Mouse (Mus musculus): Measurements from ENCODE around the gene Rgs12. TPM values are rescaled to one million over a fixed set of nuclear protein-coding genes. Genes with fewer than 3 reads are reported as not detected.
A peak's percentile ranks its signal among the peaks of the same experiment; 100 is the strongest.

Rgs12 gene
- polyA plus RNA-seq, 1 experiment from 2014 or later = 13.9 TPM

DNA sequence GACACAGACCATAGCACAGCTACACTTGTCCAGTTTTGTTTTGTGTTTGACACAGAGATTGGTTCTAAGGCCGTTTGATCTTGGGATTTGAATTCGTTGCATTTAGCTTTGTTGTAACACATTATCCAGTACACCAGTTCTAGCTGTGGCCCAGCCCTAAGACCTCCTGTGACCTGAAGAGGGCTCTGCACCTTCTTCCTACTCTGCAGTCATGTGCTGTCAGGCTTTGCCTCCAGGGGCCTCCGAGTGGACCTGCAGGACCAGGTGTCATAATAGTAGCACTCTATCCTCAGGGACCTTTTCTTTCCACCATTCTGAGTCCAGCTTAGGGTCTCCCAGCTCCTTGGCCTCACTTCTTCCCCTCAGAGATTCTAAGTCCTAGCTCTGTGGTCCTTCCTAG lies 23.2 kb downstream of the Rgs12 start:
- WGBS = 81% methylated on average over 3 of the region's 3 CpGs
- ATAC-seq = no peak
- no peak overlapping the region for H3K4me2 ChIP-seq (ENCODE audit: low read depth, low read length)
- H3K9ac ChIP-seq (ENCODE audit: low read depth, low read length) = no peak overlapping the region
- no peak overlapping the region for H3K27ac ChIP-seq (ENCODE audit: low read length)
- H3K36me3 ChIP-seq (ENCODE audit: control insufficient read depth, insufficient read depth, low read length) = no peaks in the 10 kb centered on the region
- H3K4me3 ChIP-seq (ENCODE audit: low read length) = no peak overlapping the region
- no peaks in the 10 kb centered on the region for H3K9me3 ChIP-seq (ENCODE audit: control insufficient read depth, low read length)
- no peaks in the 10 kb centered on the region for H3K27me3 ChIP-seq (replicated peaks; ENCODE audit: control insufficient read depth, insufficient read depth, low read length)
- no peaks in the 10 kb centered on the region for H3K4me1 ChIP-seq (ENCODE audit: control insufficient read depth, insufficient read depth, low read length)

DNA sequence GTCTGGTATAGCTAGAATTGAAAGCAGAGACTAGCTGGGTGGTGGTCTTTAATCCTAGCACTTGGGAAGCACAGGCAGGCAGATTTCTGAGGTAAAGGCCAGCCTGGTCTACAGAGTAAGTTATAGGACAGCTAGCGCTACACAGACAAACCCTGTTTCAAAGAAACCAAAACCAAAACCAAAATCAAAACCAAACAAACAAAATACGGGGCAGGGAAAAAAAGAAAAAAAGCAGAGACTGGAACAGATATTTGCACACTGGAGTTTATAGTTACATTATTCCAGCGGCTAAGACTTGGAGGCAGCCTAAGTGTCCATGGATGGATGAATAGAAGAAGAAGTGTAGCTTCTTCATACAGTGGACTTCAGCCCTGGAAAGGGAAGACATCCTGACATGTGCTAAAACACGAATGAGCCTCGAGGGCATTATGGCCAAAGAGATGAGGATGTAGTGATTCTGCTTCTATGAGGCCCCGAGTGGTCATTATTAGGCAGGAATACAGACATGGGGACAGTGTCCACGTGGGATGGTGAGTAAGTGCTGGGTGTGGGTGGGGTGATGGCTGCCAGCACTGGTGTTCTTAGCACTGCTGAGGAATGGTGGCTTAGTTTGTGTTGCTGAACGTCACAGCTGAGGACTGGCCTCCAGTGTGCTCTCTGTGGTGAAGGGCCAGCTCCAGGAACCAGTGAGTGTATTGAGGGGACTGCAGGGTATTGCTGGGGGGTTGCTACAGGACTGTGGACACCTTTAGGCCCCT lies 24.5 kb downstream of the Rgs12 start:
- ATAC-seq = no peak
- no peaks in the 10 kb centered on the region for H3K36me3 ChIP-seq (ENCODE audit: control insufficient read depth, insufficient read depth, low read length)
- no peak overlapping the region for H3K27ac ChIP-seq (ENCODE audit: low read length)
- H3K9ac ChIP-seq (ENCODE audit: low read depth, low read length) = no peak overlapping the region
- WGBS = 83% methylated on average over 8 of the region's 8 CpGs
- H3K4me3 ChIP-seq (ENCODE audit: low read length) = no peak overlapping the region
- no peaks in the 10 kb centered on the region for H3K27me3 ChIP-seq (replicated peaks; ENCODE audit: control insufficient read depth, insufficient read depth, low read length)
- H3K4me1 ChIP-seq (ENCODE audit: control insufficient read depth, insufficient read depth, low read length) = no peaks in the 10 kb centered on the region
- H3K4me2 ChIP-seq (ENCODE audit: low read depth, low read length) = no peak overlapping the region
- H3K9me3 ChIP-seq (ENCODE audit: control insufficient read depth, low read length) = no peaks in the 10 kb centered on the region

DNA sequence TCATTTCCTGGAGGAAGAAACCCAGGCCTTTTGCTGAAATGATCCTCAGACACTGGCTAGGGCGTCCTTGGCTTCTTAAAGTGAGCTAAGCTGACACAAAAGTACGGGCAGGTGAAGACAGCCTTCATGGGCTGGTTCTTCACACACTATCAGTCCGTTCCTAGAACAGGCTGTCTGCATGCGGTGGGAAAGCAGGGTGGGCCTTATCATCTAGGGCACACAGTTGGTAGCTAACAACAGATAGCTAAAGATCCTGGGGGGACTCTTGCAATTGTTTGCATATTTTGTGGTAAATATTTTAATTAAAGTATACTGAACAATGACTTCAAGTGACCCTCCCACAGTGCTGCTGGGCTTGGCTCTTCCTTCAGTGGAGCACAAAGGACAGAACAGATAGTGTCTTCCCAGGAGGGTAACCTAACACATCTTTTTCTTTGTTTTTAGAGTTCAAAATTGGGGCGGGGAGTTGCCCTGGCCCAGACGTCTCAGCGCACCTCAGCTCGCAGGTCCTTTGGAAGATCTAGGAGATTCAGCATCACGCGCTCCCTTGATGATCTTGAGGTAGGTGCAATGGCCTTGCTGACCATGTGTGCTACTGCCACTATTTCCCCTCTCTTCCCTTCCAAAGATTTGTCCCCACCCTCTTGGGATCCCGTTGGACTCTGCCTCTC lies 25.7 kb downstream of the Rgs12 start:
- Histone ChIP-seq H3K4me1 (ENCODE audit: control insufficient read depth, insufficient read depth, low read length) (no peaks in the 10 kb centered on the region), H3K9me3 (ENCODE audit: control insufficient read depth, low read length) (no peaks in the 10 kb centered on the region), H3K9ac (ENCODE audit: low read depth, low read length) (no peak overlapping the region), H3K27me3 (replicated peaks; ENCODE audit: control insufficient read depth, insufficient read depth, low read length) (0 out of 2 replicates have a peak, but pooled peaks cover 5% of the 10 kb centered on the region), H3K4me3 (ENCODE audit: low read length) (no peak overlapping the region), H3K4me2 (ENCODE audit: low read depth, low read length) (no peak overlapping the region), H3K27ac (ENCODE audit: low read length) (no peak overlapping the region), H3K36me3 (ENCODE audit: control insufficient read depth, insufficient read depth, low read length) (no peaks in the 10 kb centered on the region)
- 90% methylated on average over 11 of the region's 11 CpGs for WGBS
- no peak for ATAC-seq

DNA sequence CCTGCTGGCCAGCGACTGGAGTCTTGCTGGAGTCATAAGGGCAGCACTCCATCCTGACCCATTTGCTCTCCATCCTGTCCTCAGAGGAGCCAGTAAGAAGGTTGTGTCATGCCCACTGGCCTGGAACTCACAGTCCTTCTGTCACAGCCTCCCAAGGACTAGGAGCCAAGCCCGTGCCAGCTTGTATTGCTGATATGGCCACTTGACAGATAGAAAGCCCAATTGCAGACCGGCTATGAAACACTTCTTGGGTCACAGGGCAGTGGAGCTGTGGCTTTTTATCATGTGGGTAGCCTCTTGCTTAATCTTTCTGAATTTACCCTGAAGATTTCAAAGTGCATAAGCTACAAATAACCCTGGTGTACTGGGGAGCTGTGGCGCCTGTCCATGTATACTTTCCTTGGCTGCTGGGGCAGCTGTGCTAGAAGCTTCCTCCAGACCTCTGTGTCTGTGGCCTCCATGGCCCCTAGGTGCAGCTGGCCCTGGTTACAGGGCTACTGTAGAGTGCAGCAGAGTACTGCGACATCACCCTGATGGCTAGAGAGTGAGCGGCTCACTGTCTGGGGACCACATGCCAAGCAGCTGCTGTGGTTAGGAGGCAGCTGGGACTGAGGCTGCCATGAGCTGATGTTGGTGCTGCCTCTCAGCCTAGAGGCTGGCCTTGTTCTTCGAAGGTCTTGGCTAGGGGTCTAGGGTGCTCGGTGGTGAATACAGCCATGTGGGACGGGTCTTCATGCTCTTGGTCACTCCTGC lies 27.5 kb downstream of the Rgs12 start:
- H3K36me3 ChIP-seq (ENCODE audit: control insufficient read depth, insufficient read depth, low read length) = no peaks in the 10 kb centered on the region
- H3K4me1 ChIP-seq (ENCODE audit: control insufficient read depth, insufficient read depth, low read length) = no peaks in the 10 kb centered on the region
- no peak for ATAC-seq
- no peak overlapping the region for H3K4me2 ChIP-seq (ENCODE audit: low read depth, low read length)
- no peaks in the 10 kb centered on the region for H3K9me3 ChIP-seq (ENCODE audit: control insufficient read depth, low read length)
- H3K27me3 ChIP-seq (replicated peaks; ENCODE audit: control insufficient read depth, insufficient read depth, low read length) = 0 out of 2 replicates have a peak, but pooled peaks cover 5% of the 10 kb centered on the region
- H3K27ac ChIP-seq (ENCODE audit: low read length) = no peak overlapping the region
- no peak overlapping the region for H3K4me3 ChIP-seq (ENCODE audit: low read length)
- 85% methylated on average over 9 of the region's 9 CpGs for WGBS
- H3K9ac ChIP-seq (ENCODE audit: low read depth, low read length) = no peak overlapping the region

DNA sequence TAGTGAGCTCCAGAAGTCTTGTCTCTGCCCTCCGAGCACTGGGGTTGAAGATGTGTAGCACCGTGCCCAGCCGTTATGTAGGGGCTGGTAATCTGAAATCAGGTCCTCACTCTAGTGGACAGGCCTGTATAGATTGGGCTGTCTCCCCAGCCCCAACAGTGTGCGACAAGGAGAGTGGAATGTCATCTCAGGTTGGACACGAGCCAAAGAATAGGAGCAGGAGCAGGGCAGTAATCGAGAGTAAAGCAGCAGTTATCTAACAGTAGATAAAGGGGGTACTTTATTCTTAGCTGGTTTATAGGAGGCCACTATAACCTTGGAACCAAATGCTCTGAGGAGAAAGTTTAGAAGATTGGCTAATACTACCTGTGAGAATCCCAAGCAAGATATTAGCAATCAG lies 30.9 kb downstream of the Rgs12 start:
- Histone ChIP-seq H3K27ac (ENCODE audit: low read length) (no peak overlapping the region), H3K4me1 (ENCODE audit: control insufficient read depth, insufficient read depth, low read length) (no peaks in the 10 kb centered on the region), H3K36me3 (ENCODE audit: control insufficient read depth, insufficient read depth, low read length) (no peaks in the 10 kb centered on the region), H3K9me3 (ENCODE audit: control insufficient read depth, low read length) (no peaks in the 10 kb centered on the region), H3K27me3 (replicated peaks; ENCODE audit: control insufficient read depth, insufficient read depth, low read length) (0 out of 2 replicates have a peak, but pooled peaks cover 13% of the 10 kb centered on the region), H3K9ac (ENCODE audit: low read depth, low read length) (no peak overlapping the region), H3K4me2 (ENCODE audit: low read depth, low read length) (no peak overlapping the region), H3K4me3 (ENCODE audit: low read length) (no peak overlapping the region)
- WGBS = 50% methylated on average over 6 of the region's 6 CpGs
- ATAC-seq = peak; percentile 76

DNA sequence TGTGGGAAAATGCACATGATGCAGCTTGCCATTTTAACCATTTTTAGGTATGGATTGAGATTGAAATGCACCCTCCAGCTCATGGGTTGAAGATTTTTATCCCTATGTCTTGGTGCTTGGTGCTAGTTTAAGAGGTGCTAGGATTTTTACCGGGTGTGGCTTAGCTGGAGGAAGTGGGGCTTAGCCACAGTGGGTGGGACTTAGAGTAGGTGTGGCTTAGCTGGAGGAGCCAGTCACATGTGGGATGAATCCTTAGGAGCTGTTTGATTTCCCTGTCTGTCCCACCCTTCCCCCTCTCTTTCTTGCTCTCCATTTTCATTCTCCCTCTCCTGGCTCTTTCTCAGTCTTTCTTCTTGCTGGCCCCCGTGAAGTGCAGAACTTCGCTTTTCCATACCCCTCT lies 32.5 kb downstream of the Rgs12 start:
- H3K4me2 ChIP-seq (ENCODE audit: low read depth, low read length) = no peak overlapping the region
- ATAC-seq = no peak
- 49% methylated on average over 3 of the region's 3 CpGs for WGBS
- no peak overlapping the region for H3K9ac ChIP-seq (ENCODE audit: low read depth, low read length)
- H3K4me1 ChIP-seq (ENCODE audit: control insufficient read depth, insufficient read depth, low read length) = no peaks in the 10 kb centered on the region
- H3K36me3 ChIP-seq (ENCODE audit: control insufficient read depth, insufficient read depth, low read length) = no peaks in the 10 kb centered on the region
- 0 out of 2 replicates have a peak, but pooled peaks cover 13% of the 10 kb centered on the region for H3K27me3 ChIP-seq (replicated peaks; ENCODE audit: control insufficient read depth, insufficient read depth, low read length)
- H3K4me3 ChIP-seq (ENCODE audit: low read length) = no peak overlapping the region
- H3K9me3 ChIP-seq (ENCODE audit: control insufficient read depth, low read length) = no peaks in the 10 kb centered on the region
- H3K27ac ChIP-seq (ENCODE audit: low read length) = no peak overlapping the region

DNA sequence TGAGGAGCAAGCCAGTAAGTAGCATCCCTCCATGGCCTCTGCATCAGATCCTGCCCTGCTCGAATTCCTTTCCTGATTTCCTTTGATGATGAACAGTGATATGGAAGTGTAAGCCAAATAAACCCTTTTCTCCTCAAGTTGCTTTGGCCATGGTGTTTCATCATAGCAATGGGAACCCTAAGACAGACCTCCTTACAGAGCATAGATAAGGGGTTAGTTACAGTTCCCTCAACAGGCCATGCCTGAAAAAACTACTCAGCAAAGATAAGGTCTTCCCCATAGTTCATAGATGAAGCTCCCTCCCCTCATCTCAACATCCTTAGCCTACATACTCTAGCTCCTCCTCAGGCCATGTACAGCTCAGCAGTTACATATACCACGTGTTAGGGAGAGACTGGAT lies 35.7 kb downstream of the Rgs12 start:
- Histone ChIP-seq H3K27me3 (replicated peaks; ENCODE audit: control insufficient read depth, insufficient read depth, low read length) (0 out of 2 replicates have a peak, but pooled peaks cover 8% of the 10 kb centered on the region), H3K27ac (ENCODE audit: low read length) (no peak overlapping the region), H3K4me2 (ENCODE audit: low read depth, low read length) (no peak overlapping the region), H3K9ac (ENCODE audit: low read depth, low read length) (no peak overlapping the region), H3K4me3 (ENCODE audit: low read length) (no peak overlapping the region), H3K36me3 (ENCODE audit: control insufficient read depth, insufficient read depth, low read length) (no peaks in the 10 kb centered on the region), H3K4me1 (ENCODE audit: control insufficient read depth, insufficient read depth, low read length) (peaks cover 5% of the 10 kb centered on the region; the same call in 1 of the 2 replicates), H3K9me3 (ENCODE audit: control insufficient read depth, low read length) (no peaks in the 10 kb centered on the region)
- 73% methylated on average over 2 of the region's 2 CpGs for WGBS
- ATAC-seq = no peak

DNA sequence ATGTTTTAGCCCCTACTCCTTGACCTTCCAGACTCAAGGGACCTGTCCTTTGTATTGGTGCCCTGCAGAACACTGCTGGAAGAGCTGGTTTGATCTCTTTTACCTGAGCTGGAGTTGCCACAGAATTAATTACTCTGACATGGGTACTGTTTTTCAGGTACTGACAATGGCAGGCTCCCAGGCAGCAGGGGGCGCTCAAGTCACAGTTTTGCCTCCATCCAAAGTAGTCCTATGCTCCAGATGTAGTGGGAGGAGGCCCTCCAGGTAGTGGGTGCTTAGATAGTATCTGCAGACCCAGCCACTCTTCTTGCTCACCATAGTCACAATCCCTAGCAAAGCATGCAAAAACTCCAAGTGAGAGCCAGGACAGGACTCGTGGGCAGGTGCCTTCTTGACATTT lies 36.6 kb downstream of the Rgs12 start:
- 41% methylated on average over 2 of the region's 2 CpGs for WGBS
- Histone ChIP-seq H3K36me3 (ENCODE audit: control insufficient read depth, insufficient read depth, low read length) (no peaks in the 10 kb centered on the region), H3K27ac (ENCODE audit: low read length) (no peak overlapping the region), H3K4me1 (ENCODE audit: control insufficient read depth, insufficient read depth, low read length) (peaks cover 5% of the 10 kb centered on the region; the same call in 1 of the 2 replicates), H3K4me3 (ENCODE audit: low read length) (no peak overlapping the region), H3K9me3 (ENCODE audit: control insufficient read depth, low read length) (no peaks in the 10 kb centered on the region), H3K4me2 (ENCODE audit: low read depth, low read length) (no peak overlapping the region), H3K9ac (ENCODE audit: low read depth, low read length) (no peak overlapping the region), H3K27me3 (replicated peaks; ENCODE audit: control insufficient read depth, insufficient read depth, low read length) (0 out of 2 replicates have a peak, but pooled peaks cover 11% of the 10 kb centered on the region)
- no peak; the same call in 1 of the 2 replicates for ATAC-seq

DNA sequence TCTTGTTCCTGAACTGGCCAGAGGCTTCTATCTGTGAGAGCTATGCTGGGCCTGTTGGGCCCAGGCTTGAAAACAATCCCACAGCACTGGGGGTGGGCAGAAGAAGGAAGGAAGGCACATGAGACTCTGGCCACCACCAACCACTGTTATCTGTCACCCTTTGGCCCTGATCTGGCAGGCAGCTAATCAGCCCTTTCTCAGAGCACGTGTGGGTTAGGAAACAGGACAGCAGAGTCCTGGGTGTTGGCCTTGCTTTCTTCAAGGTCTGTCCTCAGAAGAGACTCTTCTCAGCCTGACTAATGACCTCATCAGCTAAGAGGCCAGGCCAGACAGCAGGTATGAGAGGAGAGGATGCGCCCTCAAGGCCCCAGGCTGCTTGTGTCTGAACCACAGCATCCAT lies 38.2 kb downstream of the Rgs12 start:
- Histone ChIP-seq H3K27me3 (replicated peaks; ENCODE audit: control insufficient read depth, insufficient read depth, low read length) (0 out of 2 replicates have a peak, but pooled peaks cover 12% of the 10 kb centered on the region), H3K36me3 (ENCODE audit: control insufficient read depth, insufficient read depth, low read length) (no peaks in the 10 kb centered on the region), H3K9me3 (ENCODE audit: control insufficient read depth, low read length) (no peaks in the 10 kb centered on the region), H3K9ac (ENCODE audit: low read depth, low read length) (no peak overlapping the region), H3K4me3 (ENCODE audit: low read length) (no peak overlapping the region), H3K4me2 (ENCODE audit: low read depth, low read length) (no peak overlapping the region), H3K27ac (ENCODE audit: low read length) (no peak overlapping the region), H3K4me1 (ENCODE audit: control insufficient read depth, insufficient read depth, low read length) (peaks cover 5% of the 10 kb centered on the region; the same call in 1 of the 2 replicates)
- WGBS = 74% methylated on average over 2 of the region's 2 CpGs
- no peak for ATAC-seq
